25 mouse cellular contexts compared by ENCODE assay signal in genomic region chr3:145525266-145525665, GRCm38 (mm10). TPM values are rescaled to one million over a fixed set of nuclear protein-coding genes. Genes with fewer than 3 reads are reported as not detected.
DNase-seq lines count a peak whose midpoint lies in the region; ATAC-seq lines count a peak whose summit lies in the region.
"Had no signal": no experiment of that assay in that cellular context is flagged by ENCODE, and none has a peak within 500 bp of the region (broad histone marks: within the 10 kb centered on the region; RNA-seq: fewer than 3 reads in every experiment).

No protein-coding gene starts in this region.

- DNase-seq in embryo, embryonic 10 days (ENCODE audit: low spot score) = peak; percentile 63
- no peak for DNase-seq in embryo, embryonic 9.5 days (ENCODE audit: extremely low spot score)
- DNase-seq in neural tube, embryonic 10.5 days (ENCODE audit: extremely low spot score, low spot score) = peak; percentile 15
- DNase-seq in embryonic facial prominence, embryonic 11.5 days (ENCODE audit: low spot score) = peak; percentile 65
- DNase-seq in kidney, postnatal 36 days = no peak
- DNase-seq in right cerebral cortex, postnatal 25 days = no peak
- DNase-seq in lung, postnatal 25 days (ENCODE audit: low spot score) = no peak
- DNase-seq: adrenal gland, adult 2 months; adrenal gland, postnatal 25 days; cerebellum, adult 18-20 months; cerebellum, postnatal 14 days; forebrain, postnatal 0 days; heart, adult 2 months; heart, postnatal 14 days had no signal

- 84% methylated on average over 4 of the region's 4 CpGs for WGBS in neural tube, embryonic 15.5 days
- 40% methylated on average over 4 of the region's 4 CpGs for WGBS in embryonic facial prominence, embryonic 11.5 days

- H3K4me3 ChIP-seq in neural tube, embryonic 15.5 days (replicated peaks) = no peak overlapping the region
- no peak overlapping the region for H3K4me3 ChIP-seq in embryonic facial prominence, embryonic 11.5 days (ENCODE audit: low read depth, low read length)
- H3K4me3 ChIP-seq: embryonic facial prominence, embryonic 13.5 days; forebrain, embryonic 13.5 days; heart, adult 2 months; heart, embryonic 15.5 days; hindbrain, embryonic 10.5 days; hindbrain, embryonic 15.5 days had no signal

- H3K27ac ChIP-seq in neural tube, embryonic 15.5 days (replicated peaks) = no peak overlapping the region
- H3K27ac ChIP-seq in embryonic facial prominence, embryonic 11.5 days (replicated peaks; ENCODE audit: low read depth, low read length) = no peak overlapping the region
- H3K27ac ChIP-seq: embryonic facial prominence, embryonic 13.5 days; forebrain, embryonic 13.5 days; heart, adult 2 months; heart, embryonic 15.5 days; hindbrain, embryonic 10.5 days; hindbrain, embryonic 15.5 days had no signal

- H3K9me3 ChIP-seq in neural tube, embryonic 15.5 days (replicated peaks) = no peaks in the 10 kb centered on the region
- no peaks in the 10 kb centered on the region for H3K9me3 ChIP-seq in embryonic facial prominence, embryonic 11.5 days (replicated peaks; ENCODE audit: control insufficient read depth, low read length)
- H3K9me3 ChIP-seq: embryonic facial prominence, embryonic 13.5 days; forebrain, embryonic 13.5 days; heart, embryonic 15.5 days; hindbrain, embryonic 10.5 days; hindbrain, embryonic 15.5 days had no signal

- no peak overlapping the region for H3K4me2 ChIP-seq in neural tube, embryonic 15.5 days
- no peak overlapping the region for H3K4me2 ChIP-seq in embryonic facial prominence, embryonic 11.5 days (ENCODE audit: low read depth, low read length)
- H3K4me2 ChIP-seq: embryonic facial prominence, embryonic 13.5 days; forebrain, embryonic 13.5 days; heart, embryonic 11.5 days; heart, embryonic 15.5 days; hindbrain, embryonic 15.5 days had no signal

- no peaks in the 10 kb centered on the region for H3K36me3 ChIP-seq in neural tube, embryonic 15.5 days
- H3K36me3 ChIP-seq in embryonic facial prominence, embryonic 11.5 days (replicated peaks; ENCODE audit: control insufficient read depth, insufficient read depth, low read depth, low read length) = no peaks in the 10 kb centered on the region
- H3K36me3 ChIP-seq: embryonic facial prominence, embryonic 13.5 days; heart, embryonic 15.5 days; hindbrain, embryonic 10.5 days; hindbrain, embryonic 15.5 days had no signal

- H3K27me3 ChIP-seq in neural tube, embryonic 15.5 days (replicated peaks) = no peaks in the 10 kb centered on the region
- H3K27me3 ChIP-seq in embryonic facial prominence, embryonic 11.5 days (ENCODE audit: control insufficient read depth, insufficient read depth, low read length) = no peaks in the 10 kb centered on the region
- H3K27me3 ChIP-seq: embryonic facial prominence, embryonic 13.5 days; forebrain, embryonic 13.5 days; heart, embryonic 15.5 days; hindbrain, embryonic 15.5 days; Patski had no signal

- H3K4me1 ChIP-seq in neural tube, embryonic 15.5 days = no peaks in the 10 kb centered on the region
- H3K4me1 ChIP-seq in embryonic facial prominence, embryonic 11.5 days (ENCODE audit: control insufficient read depth, insufficient read depth, low read length) = no peaks in the 10 kb centered on the region
- H3K4me1 ChIP-seq: forebrain, embryonic 13.5 days; heart, embryonic 15.5 days; hindbrain, embryonic 10.5 days; hindbrain, embryonic 15.5 days had no signal

- no peak for ATAC-seq in neural tube, embryonic 15.5 days (ENCODE audit: low FRiP score)
- no peak for ATAC-seq in embryonic facial prominence, embryonic 11.5 days (replicated peaks; ENCODE audit: insufficient number of reproducible peaks, low FRiP score, low TSS enrichment, low read depth)
- ATAC-seq: activated CD4-positive, CD25-positive, alpha-beta regulatory T cell, adult 4 months; forebrain, embryonic 13.5 days; forebrain, postnatal 0 days; inflammation-experienced regulatory T-cells, adult 6 months; intestine, postnatal 0 days; Patski had no signal

- H3K9ac ChIP-seq in neural tube, embryonic 15.5 days (replicated peaks) = no peak overlapping the region
- no peak overlapping the region for H3K9ac ChIP-seq in embryonic facial prominence, embryonic 11.5 days (replicated peaks; ENCODE audit: low read length)
- H3K9ac ChIP-seq: embryonic facial prominence, embryonic 13.5 days; forebrain, embryonic 13.5 days; forebrain, postnatal 0 days; heart, embryonic 15.5 days; hindbrain, embryonic 15.5 days had no signal

RNA-seq across cellular contexts. Expression of gene Znhit6, which starts 50.7 kb away (rescaled TPM):
- 36.6 TPM in 2 replicates for polyA plus RNA-seq in neural tube, embryonic 15.5 days (2015; fragmentation: Nextera tagmentation; extraction: Ambion mirVana)
- 47.2 and 47.5 TPM in 2 replicates for polyA plus RNA-seq in embryonic facial prominence, embryonic 11.5 days (2014; fragmentation: Nextera tagmentation; extraction: Ambion mirVana)

Comparison
In these comparisons a context has a peak if more than half of its experiments do, and no peak if none do; other contexts are left out.
1. DNase-seq: peak in embryo, embryonic 10 days (single experiment), neural tube, embryonic 10.5 days (single experiment) and embryonic facial prominence, embryonic 11.5 days (single experiment); none in embryo, embryonic 9.5 days (single experiment), kidney, postnatal 36 days (0 of 2), right cerebral cortex, postnatal 25 days (single experiment) and lung, postnatal 25 days (single experiment).